Mouse (Mus musculus) stomach, postnatal 0 days (tissue): ENCODE data around the gene Col23a1.

Experiments used
- CTCF ChIP-seq: IDR thresholded peaks from 2 replicates; pipeline ENCODE4 v1.5.1; 2016; ENCODE audit warnings: antibody characterized with exemption, low read depth, mild to moderate bottlenecking, moderate library complexity
- EP300 ChIP-seq: optimal IDR thresholded peaks from 2 replicates; pipeline ENCODE3; 2016; ENCODE audit warnings: antibody characterized with exemption

GRCm38 (mm10) chr11:51551253-51551652 is 261.5 kb downstream of the Col23a1 start:
- TF ChIP-seq CTCF = no peak
- no peak for TF ChIP-seq EP300
